Mouse (Mus musculus): ENCODE measurements around the gene Tas1r1.

The Tas1r1 gene

GRCm38 (mm10) chr4:151994228-151995171 lies 43.9 kb downstream of the Tas1r1 start:
- DNase-seq (ENCODE audit: extremely low read depth, insufficient read length, low spot score): peak; percentile 36

GRCm38 (mm10) chr4:151993035-151993434 lies 45.3 kb downstream of the Tas1r1 start:
- DNase-seq (ENCODE audit: extremely low read depth, insufficient read length, low spot score): no peak

- DNase-seq (ENCODE audit: extremely low read depth, insufficient read length, low spot score): no peak
Measured at GRCm38 (mm10) chr4:151992091-151992490, 46.3 kb downstream of the Tas1r1 start.

- DNase-seq (ENCODE audit: extremely low read depth, insufficient read length, low spot score): no peak
Measured at GRCm38 (mm10) chr4:151989110-151989488, 49.3 kb downstream of the Tas1r1 start.

GRCm38 (mm10) chr4:151988342-151989109 lies 49.8 kb downstream of the Tas1r1 start, which contains the start of gene Thap3:
Gene Thap3, minus strand, starts transcription at chr4:151988997.
- DNase-seq (ENCODE audit: extremely low read depth, insufficient read length, low spot score): peak; percentile 78

- no peak for DNase-seq (ENCODE audit: extremely low read depth, insufficient read length, low spot score)
Measured at GRCm38 (mm10) chr4:151988014-151988341, 50.4 kb downstream of the Tas1r1 start.

- no peak for DNase-seq (ENCODE audit: extremely low read depth, insufficient read length, low spot score)
Measured at GRCm38 (mm10) chr4:151986650-151987049, 51.7 kb downstream of the Tas1r1 start.

- DNase-seq (ENCODE audit: extremely low read depth, insufficient read length, low spot score): no peak
Measured at GRCm38 (mm10) chr4:151985886-151986285, 52.5 kb downstream of the Tas1r1 start.

- DNase-seq (ENCODE audit: extremely low read depth, insufficient read length, low spot score): no peak
Measured at GRCm38 (mm10) chr4:151983560-151983959, 54.8 kb downstream of the Tas1r1 start.

GRCm38 (mm10) chr4:151983043-151983442 lies 55.3 kb downstream of the Tas1r1 start:
- no peak for DNase-seq (ENCODE audit: extremely low read depth, insufficient read length, low spot score)

- DNase-seq (ENCODE audit: extremely low read depth, insufficient read length, low spot score): peak; percentile 63
Measured at GRCm38 (mm10) chr4:151981363-151981762, 57.0 kb downstream of the Tas1r1 start.

- no peak for DNase-seq (ENCODE audit: extremely low read depth, insufficient read length, low spot score)
Measured at GRCm38 (mm10) chr4:151980699-151981098, 57.7 kb downstream of the Tas1r1 start.
